Comparison of ENCODE assay signal across 9 mouse cellular contexts in the genomic region with DNA sequence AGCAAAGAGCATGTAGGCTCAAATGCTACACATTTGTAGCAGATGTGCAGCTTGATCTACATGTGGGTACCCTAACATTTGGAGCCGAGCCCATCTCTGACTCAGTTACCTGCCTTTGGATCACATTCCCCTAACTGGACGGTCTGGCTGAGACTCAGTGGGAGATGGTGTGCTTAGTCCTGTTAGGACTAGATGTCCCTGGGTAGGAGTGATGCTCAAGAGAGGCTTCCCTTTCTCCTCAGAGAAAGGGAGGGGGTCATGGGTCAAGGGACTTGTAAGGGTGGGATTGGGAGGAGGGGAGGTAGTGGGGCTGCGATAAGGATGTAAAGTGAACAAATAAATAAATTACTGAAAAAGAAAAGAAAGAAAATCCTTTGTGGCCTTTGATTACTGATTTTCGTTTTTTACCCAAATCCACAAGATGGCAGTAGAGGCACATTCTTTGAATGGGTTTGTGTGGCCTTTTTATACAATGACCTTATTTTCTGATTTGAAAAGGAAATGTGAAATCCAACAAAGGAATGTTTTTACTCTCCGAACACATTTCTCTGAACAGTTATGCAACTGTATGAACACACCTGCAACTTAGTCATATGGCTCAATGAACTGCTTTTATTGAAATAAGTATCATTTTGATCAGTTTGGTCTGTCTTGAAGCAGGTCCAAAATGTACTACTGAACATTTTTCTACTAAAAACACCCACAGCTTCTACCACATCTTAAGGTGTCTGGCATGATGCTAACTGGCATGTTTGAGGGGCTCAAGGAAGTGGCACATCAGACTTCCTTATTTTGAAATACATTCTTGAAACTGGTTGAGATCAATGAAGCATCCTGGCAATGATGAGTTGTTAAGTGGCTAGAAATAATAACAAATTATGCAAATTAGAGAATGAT. TPM values are rescaled to one million over a fixed set of nuclear protein-coding genes. Genes with fewer than 3 reads are reported as not detected.
DNase-seq lines count a peak whose midpoint lies in the region; ATAC-seq and TF ChIP-seq lines count a peak whose summit lies in the region.
"Had no signal": no experiment of that assay in that cellular context is flagged by ENCODE, and none has a peak within 500 bp of the region (broad histone marks: within the 10 kb centered on the region; RNA-seq: fewer than 3 reads in every experiment).

No protein-coding gene starts in this region.

- POLR2A ChIA-PET in Patski (lab: Charles Lee): no interaction called here

- H3K36me3 ChIP-seq in forebrain, embryonic 12.5 days (replicated peaks): no peaks in the 10 kb centered on the region
- H3K36me3 ChIP-seq in neural tube, embryonic 11.5 days (ENCODE audit: control insufficient read depth, insufficient read depth, low read length): no peaks in the 10 kb centered on the region
- H3K36me3 ChIP-seq: heart, embryonic 15.5 days had no signal

- no peak for ATAC-seq in Patski
- ATAC-seq in forebrain, embryonic 12.5 days (ENCODE audit: low FRiP score): peak; percentile 44; the same call in 1 of the 2 replicates
- ATAC-seq in neural tube, embryonic 11.5 days (ENCODE audit: insufficient read depth, low FRiP score, low TSS enrichment): 0 out of 2 replicates have a peak, but pooled peaks have one; percentile 45
- no peak for ATAC-seq in megakaryocyte progenitor cell, adult 5-6 weeks (replicated peaks; ENCODE audit: poor library complexity)

- TF ChIP-seq CTCF in Patski (IDR thresholded peaks at IDR 0.05): peak; percentile 50

- CTCF ChIA-PET in Patski (lab: Charles Lee): no interaction called here

- peaks cover 22% of the 10 kb centered on the region for H3K27me3 ChIP-seq in Patski
- H3K27me3 ChIP-seq in forebrain, embryonic 12.5 days: no peaks in the 10 kb centered on the region
- H3K27me3 ChIP-seq in neural tube, embryonic 11.5 days (ENCODE audit: control insufficient read depth, insufficient read depth, low read length): no peaks in the 10 kb centered on the region
- H3K27me3 ChIP-seq: heart, embryonic 15.5 days had no signal

- H3K9ac ChIP-seq in forebrain, embryonic 12.5 days: no peak overlapping the region
- H3K9ac ChIP-seq in neural tube, embryonic 11.5 days (ENCODE audit: low read length): no peak overlapping the region
- H3K9ac ChIP-seq: heart, embryonic 15.5 days had no signal

- no peaks in the 10 kb centered on the region for H3K9me3 ChIP-seq in forebrain, embryonic 12.5 days
- no peaks in the 10 kb centered on the region for H3K9me3 ChIP-seq in neural tube, embryonic 11.5 days (ENCODE audit: control insufficient read depth, low read length)
- H3K9me3 ChIP-seq: heart, embryonic 15.5 days had no signal

- no peak overlapping the region for H3K27ac ChIP-seq in forebrain, embryonic 12.5 days
- no peak overlapping the region for H3K27ac ChIP-seq in neural tube, embryonic 11.5 days (ENCODE audit: low read depth, low read length)
- H3K27ac ChIP-seq: heart, embryonic 15.5 days had no signal

- WGBS in forebrain, embryonic 12.5 days: 22% methylated on average over 5 of the region's 5 CpGs
- WGBS in neural tube, embryonic 11.5 days: 30% methylated on average over 5 of the region's 5 CpGs

- no peaks in the 10 kb centered on the region for H3K4me1 ChIP-seq in forebrain, embryonic 12.5 days
- H3K4me1 ChIP-seq in neural tube, embryonic 11.5 days (ENCODE audit: control insufficient read depth, insufficient read depth, low read length): no peaks in the 10 kb centered on the region
- H3K4me1 ChIP-seq: heart, embryonic 15.5 days had no signal

- H3K4me2 ChIP-seq in forebrain, embryonic 12.5 days: no peak overlapping the region
- H3K4me2 ChIP-seq in neural tube, embryonic 11.5 days (ENCODE audit: low read depth): no peak overlapping the region
- H3K4me2 ChIP-seq: heart, embryonic 15.5 days had no signal

- DNase-seq in layer of hippocampus, adult 9-10 months (ENCODE audit: low spot score): peak; percentile 6
- no peak for DNase-seq in layer of hippocampus, adult 8-10 months (ENCODE audit: low spot score in 2 of 2)
- DNase-seq in Patski (ENCODE audit: low read depth, low spot score): no peak
- DNase-seq in neural tube, embryonic 11.5 days (ENCODE audit: low spot score): peak; percentile 10
- no peak for DNase-seq in gastrocnemius, postnatal 25 days
- DNase-seq: lung, adult 18-20 months had no signal

- in situ Hi-C loops in Patski (cut with MboI; ENCODE audit: low pct_unique_long_range_greater_than_20kb): loop anchor here (25.0 kb wide), 1 partner anchor 1473 kb away; no protein-coding TSS in a partner anchor

- H3K4me3 ChIP-seq in forebrain, embryonic 12.5 days (replicated peaks): no peak overlapping the region
- H3K4me3 ChIP-seq in neural tube, embryonic 11.5 days (ENCODE audit: low read depth, low read length): no peak overlapping the region
- H3K4me3 ChIP-seq: heart, embryonic 15.5 days had no signal

RNA-seq across cellular contexts. Expression of a gene that starts 18.9 kb away (rescaled TPM):
- 1 to 10 TPM in 2 of 4 experiments, under 1 TPM in 2; 0.23 to 1.9 (median 0.96) TPM for total RNA-seq in layer of hippocampus, adult 8-10 months (2022)
- polyA plus RNA-seq in Patski (2021): 3.9 TPM
- 2.5 and 4.2 TPM in 2 replicates for polyA plus RNA-seq in forebrain, embryonic 12.5 days (2016; fragmentation: Nextera tagmentation; extraction: Ambion mirVana)
- 2.5 and 4.0 TPM in 2 replicates for polyA plus RNA-seq in neural tube, embryonic 11.5 days (2014; fragmentation: Nextera tagmentation; extraction: Ambion mirVana)
- total RNA-seq in gastrocnemius, postnatal 25 days (2021): 1 to 10 TPM; 2.0 to 2.7 TPM
- 3.1 and 10.3 TPM in 2 replicates for total RNA-seq in megakaryocyte progenitor cell, adult 5-6 weeks (2015)
- 1.8 and 4.5 TPM in 2 replicates for total RNA-seq in megakaryocyte progenitor cell, adult 5-6 weeks (2017)

RNA-seq across cellular contexts. Expression of a gene that starts 53.1 kb away (rescaled TPM):
- not detected for total RNA-seq in layer of hippocampus, adult 8-10 months (2022)
- polyA plus RNA-seq in Patski (2021): not detected
- not detected in 2 replicates for polyA plus RNA-seq in forebrain, embryonic 12.5 days (2016; fragmentation: Nextera tagmentation; extraction: Ambion mirVana)
- not detected in 2 replicates for polyA plus RNA-seq in neural tube, embryonic 11.5 days (2014; fragmentation: Nextera tagmentation; extraction: Ambion mirVana)
- total RNA-seq in gastrocnemius, postnatal 25 days (2021): not detected
- not detected in 2 replicates for total RNA-seq in megakaryocyte progenitor cell, adult 5-6 weeks (2015)
- total RNA-seq in megakaryocyte progenitor cell, adult 5-6 weeks (2017): not detected in 2 replicates
- polyA plus RNA-seq: heart, embryonic 15.5 days had no signal

Comparison
In these comparisons a context has a peak if more than half of its experiments do, and no peak if none do; other contexts are left out.
1. DNase-seq: peak in layer of hippocampus, adult 9-10 months (single experiment) and neural tube, embryonic 11.5 days (single experiment); none in layer of hippocampus, adult 8-10 months (0 of 2), Patski (single experiment) and gastrocnemius, postnatal 25 days (single experiment).
2. ATAC-seq: peak in forebrain, embryonic 12.5 days (single experiment) and neural tube, embryonic 11.5 days (single experiment); none in Patski (single experiment) and megakaryocyte progenitor cell, adult 5-6 weeks (single experiment).